In the genomic region with DNA sequence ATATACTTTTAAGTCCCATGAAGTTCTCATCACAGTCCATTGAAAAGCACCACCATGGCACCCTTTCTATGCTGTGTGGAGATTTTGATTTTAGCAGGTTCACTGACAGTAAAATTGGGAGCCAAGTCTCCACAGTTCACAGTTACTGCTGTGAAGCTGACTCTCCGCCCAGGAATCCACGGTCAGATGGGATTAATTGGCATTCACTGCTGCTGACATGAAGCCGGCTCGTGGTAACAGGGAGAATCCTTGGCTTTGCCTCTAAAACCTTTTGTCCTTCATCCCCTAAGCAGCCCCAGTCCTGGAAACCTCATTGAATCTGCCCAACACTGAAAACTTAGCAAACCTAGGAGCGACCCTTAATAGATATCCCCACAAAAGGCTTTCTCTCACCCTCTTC, we compare ENCODE assay signal across 9 mouse cellular contexts. TPM values are rescaled to one million over a fixed set of nuclear protein-coding genes. Genes with fewer than 3 reads are reported as not detected.
DNase-seq lines count a peak whose midpoint lies in the region.
"Had no signal": no experiment of that assay in that cellular context is flagged by ENCODE, and none has a peak within 500 bp of the region (broad histone marks: within the 10 kb centered on the region; RNA-seq: fewer than 3 reads in every experiment).

No protein-coding gene starts in this region.

- DNase-seq in heart, postnatal 10 days: peak; percentile 43 to 49
- DNase-seq in heart, adult 8-10 months (ENCODE audit: low spot score): no peak
- peak; percentile 31 for DNase-seq in NIH3T3 (ENCODE audit: low read depth)
- DNase-seq in adrenal gland, postnatal 36 days: peak; percentile 44 to 57
- peak; percentile 57 for DNase-seq in cerebellum, adult 9-10 months
- no peak for DNase-seq in frontal cortex, postnatal 36 days (ENCODE audit: low spot score in 2 of 2)
- DNase-seq in frontal cortex, adult 2 months (ENCODE audit: extremely low spot score in 1 of 2, low spot score in 1 of 2): no peak
- DNase-seq: thymus, adult 2 months had no signal

- intact Hi-C loops in heart, postnatal 10 days (cut with DNase I): no loop called here

RNA-seq across cellular contexts. Expression of gene Tbc1d4, which starts 17.9 kb away (rescaled TPM):
- total RNA-seq in heart, postnatal 10 days (2021): 10 to 100 TPM; 34.7 to 39.6 TPM
- 100 to 1,000 TPM in 1 of 4 experiments, 10 to 100 TPM in 3; 78.5 to 103 (median 84.6) TPM for total RNA-seq in heart, adult 8-10 months (2022)
- total RNA-seq in adrenal gland, postnatal 36 days (2021): 10 to 100 TPM; 43.4 to 84.5 TPM
- polyA plus RNA-seq in frontal cortex, adult 2 months (2012; rRNA removed): 8.9 and 10.1 TPM in 2 replicates
- total RNA-seq: MEL had no signal

RNA-seq across cellular contexts. Expression of gene Commd6, which starts 49.4 kb away (rescaled TPM):
- 10 to 100 TPM; 32.4 to 35.6 TPM for total RNA-seq in heart, postnatal 10 days (2021)
- total RNA-seq in heart, adult 8-10 months (2022): 10 to 100 TPM; 30.4 to 38.5 (median 34.1) TPM
- 10 to 100 TPM; 83.8 to 95.3 TPM for total RNA-seq in adrenal gland, postnatal 36 days (2021)
- polyA plus RNA-seq in frontal cortex, adult 2 months (2012; rRNA removed): 52.0 and 59.8 TPM in 2 replicates

Comparison
In these comparisons a context has a peak if more than half of its experiments do, and no peak if none do; other contexts are left out.
1. DNase-seq: peak in heart, postnatal 10 days (2 of 2), NIH3T3 (single experiment), adrenal gland, postnatal 36 days (2 of 2) and cerebellum, adult 9-10 months (single experiment); none in heart, adult 8-10 months (single experiment), frontal cortex, postnatal 36 days (0 of 2) and frontal cortex, adult 2 months (0 of 2).